Mouse (Mus musculus) myocyte (in vitro differentiated cells): ENCODE measurements around the gene Slc35c2. TPM values are rescaled to one million over a fixed set of nuclear protein-coding genes. Genes with fewer than 3 reads are reported as not detected.

Experiments
- H3K27me3 ChIP-seq: one replicate; pipeline ENCODE4 v1.6.1; 2011; ENCODE audit not compliant: control insufficient read depth, insufficient read depth, insufficient read length
- H3K36me3 ChIP-seq: one replicate; pipeline ENCODE4 v1.6.1; 2011; ENCODE audit not compliant: control insufficient read depth, insufficient read depth
- H3K4me2 ChIP-seq: one replicate; pipeline ENCODE4 v1.6.1; 2011; ENCODE audit warnings: low read depth, control low read depth
- H3K4me3 ChIP-seq: one replicate; pipeline ENCODE4 v1.5.1; 2011; ENCODE audit warnings: mild to moderate bottlenecking, control low read depth, moderate library complexity
- H3K79me2 ChIP-seq: one replicate; pipeline ENCODE4 v1.6.1; 2011; ENCODE audit not compliant: control insufficient read depth, insufficient read depth
- H3ac ChIP-seq: one replicate; pipeline ENCODE4 v1.6.1; 2011; ENCODE audit not compliant: control insufficient read depth, insufficient read length
- CEBPB ChIP-seq: IDR thresholded peaks from 2 replicates; pipeline ENCODE4 v1.6.1; 2011; ENCODE audit warnings: mild to moderate bottlenecking, moderate library complexity; ENCODE audit not compliant: poor library complexity, insufficient read depth, severe bottlenecking
- E2F4 ChIP-seq: IDR thresholded peaks from one replicate; pipeline ENCODE4 v1.6.1; 2011; ENCODE audit warnings: mild to moderate bottlenecking, control low read depth, moderate library complexity; ENCODE audit not compliant: insufficient read depth
- MAX ChIP-seq: IDR thresholded peaks from one replicate; pipeline ENCODE4 v1.6.1; 2011; ENCODE audit warnings: low read depth, mild to moderate bottlenecking, control low read depth
- MYOD1 ChIP-seq, 3 experiments: IDR thresholded peaks; one replicate each; pipeline ENCODE4 v1.6.1; 2011; ENCODE audit warnings: control low read depth in 2 of 3, low read depth in 2 of 3, mild to moderate bottlenecking in 2 of 3, moderate library complexity in 1 of 3; ENCODE audit not compliant: insufficient read length in 2 of 3, control insufficient read depth in 1 of 3
- MYOG ChIP-seq, 3 experiments: IDR thresholded peaks; one replicate each; pipeline ENCODE4 v1.6.1; 2011; ENCODE audit warnings: control low read depth in 2 of 3, low read depth in 2 of 3, mild to moderate bottlenecking in 2 of 3; ENCODE audit not compliant: insufficient read length in 2 of 3, control insufficient read depth in 1 of 3, insufficient read depth in 1 of 3
- POLR2A ChIP-seq: IDR thresholded peaks from one replicate; pipeline ENCODE4 v1.6.1; 2011; ENCODE audit warnings: low read depth, mild to moderate bottlenecking, control low read depth, moderate library complexity; ENCODE audit not compliant: insufficient read length
- POLR2AphosphoS2 ChIP-seq: IDR thresholded peaks from one replicate; pipeline ENCODE4 v1.6.1; 2011; ENCODE audit warnings: low read depth, control low read depth; ENCODE audit not compliant: insufficient read length
- REST ChIP-seq: IDR thresholded peaks from one replicate; pipeline ENCODE4 v1.6.1; 2011; ENCODE audit warnings: mild to moderate bottlenecking, control low read depth, moderate library complexity; ENCODE audit not compliant: insufficient read depth, insufficient read length
- SRF ChIP-seq: IDR thresholded peaks from one replicate; pipeline ENCODE4 v1.6.1; 2011; ENCODE audit warnings: low read depth; ENCODE audit not compliant: control insufficient read depth, insufficient read length
- TCF12 ChIP-seq: IDR thresholded peaks from one replicate; pipeline ENCODE4 v1.6.1; 2011; ENCODE audit warnings: mild to moderate bottlenecking, control low read depth; ENCODE audit not compliant: poor library complexity, insufficient read depth, severe bottlenecking
- TCF3 ChIP-seq: IDR thresholded peaks from one replicate; pipeline ENCODE4 v1.6.1; 2011; ENCODE audit warnings: low read depth, control low read depth; ENCODE audit not compliant: insufficient read length
- polyA plus RNA-seq: library from polyadenylated mRNA; unstranded; fragments of >200 nt; fragmentation: generic; extraction: Trizol; gene quantifications from one replicate; pipeline ENCODE4 v1.2.1, GENCODE M21; 2012; ENCODE audit warnings: missing spikeins

Slc35c2 gene
- polyA plus RNA-seq, 1 experiment = 50.3 TPM

DNA sequence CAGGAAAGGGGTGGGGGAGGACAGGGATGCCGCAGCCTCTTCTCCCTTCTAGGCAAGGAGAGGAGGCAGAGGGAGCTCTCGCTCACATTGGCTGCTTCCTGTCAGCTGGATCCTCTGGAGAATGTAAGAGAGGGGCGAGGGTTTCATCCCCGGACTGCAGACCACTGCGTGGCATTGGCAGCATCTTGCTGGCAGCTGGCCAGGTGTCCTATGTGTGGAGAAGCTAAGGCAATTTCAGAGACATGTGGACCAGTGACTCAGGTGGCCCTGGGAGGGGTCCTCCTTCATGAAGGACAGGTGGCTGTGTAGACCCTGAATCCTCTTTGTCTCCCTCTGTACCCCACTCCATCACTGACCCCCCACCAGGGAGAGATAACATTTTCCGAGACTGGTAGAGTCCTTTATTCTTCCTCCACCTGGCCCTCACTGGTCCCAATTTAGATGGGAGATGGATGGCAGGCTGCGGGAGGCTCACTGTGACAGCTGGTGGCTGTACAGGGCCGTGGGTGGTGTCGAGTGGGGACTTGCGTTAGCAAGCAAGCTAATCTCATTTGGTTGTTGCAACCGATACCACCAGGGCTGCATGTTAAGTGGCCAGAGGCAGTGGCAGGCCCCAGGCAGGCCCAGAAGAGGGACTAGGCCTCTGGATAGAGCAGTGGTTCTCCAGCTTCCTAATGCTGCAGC, 30.4 kb downstream of the Slc35c2 start:
- H3K27me3 ChIP-seq = peaks cover 46% of the 10 kb centered on the region
- peak in 1 of 3 experiments; percentile 49 for TF ChIP-seq MYOD1 (IDR thresholded peaks at IDR 0.05; ENCODE audit: control insufficient read depth in 1 of 3, insufficient read length in 2 of 3, low read depth in 2 of 3)
- TF ChIP-seq MYOG (IDR thresholded peaks at IDR 0.05; ENCODE audit: control insufficient read depth in 1 of 3, insufficient read depth in 1 of 3, insufficient read length in 2 of 3, low read depth in 2 of 3) = no peak

DNA sequence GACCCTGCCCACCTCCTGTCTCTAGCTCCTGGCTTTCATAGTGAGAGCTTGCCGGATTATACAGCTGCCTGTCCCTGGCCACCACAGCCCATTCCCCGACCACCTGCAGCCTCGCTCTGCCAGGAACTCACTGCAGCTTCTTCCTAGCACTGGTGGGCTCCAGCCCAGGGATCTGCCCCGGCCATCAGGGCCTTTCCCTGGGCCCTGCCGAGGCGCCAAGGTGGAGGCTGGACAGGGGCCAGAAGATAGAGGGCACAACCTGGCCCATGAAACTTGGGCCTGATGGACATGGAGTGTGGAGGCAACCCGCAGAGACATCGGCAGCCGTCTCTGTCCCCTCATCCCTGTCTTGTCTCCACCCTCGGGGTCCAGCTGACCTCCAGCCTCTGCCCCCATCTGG, 31.5 kb downstream of the Slc35c2 start:
- H3K4me2 ChIP-seq = no peak overlapping the region
- H3ac ChIP-seq = no peak overlapping the region
- no peak overlapping the region for H3K4me3 ChIP-seq
- H3K27me3 ChIP-seq = peaks cover 54% of the 10 kb centered on the region
- H3K36me3 ChIP-seq = no peaks in the 10 kb centered on the region
- H3K79me2 ChIP-seq = no peaks in the 10 kb centered on the region
- TF ChIP-seq TCF3 = no peak
- TF ChIP-seq SRF = no peak
- no peak for TF ChIP-seq E2F4
- TF ChIP-seq REST = no peak

More for the DNA sequence above, 30.4 kb downstream of the Slc35c2 start:
- Histone ChIP-seq H3K36me3 (no peaks in the 10 kb centered on the region), H3K4me3 (no peak overlapping the region), H3ac (no peak overlapping the region), H3K79me2 (no peaks in the 10 kb centered on the region), H3K4me2 (no peak overlapping the region)

DNA sequence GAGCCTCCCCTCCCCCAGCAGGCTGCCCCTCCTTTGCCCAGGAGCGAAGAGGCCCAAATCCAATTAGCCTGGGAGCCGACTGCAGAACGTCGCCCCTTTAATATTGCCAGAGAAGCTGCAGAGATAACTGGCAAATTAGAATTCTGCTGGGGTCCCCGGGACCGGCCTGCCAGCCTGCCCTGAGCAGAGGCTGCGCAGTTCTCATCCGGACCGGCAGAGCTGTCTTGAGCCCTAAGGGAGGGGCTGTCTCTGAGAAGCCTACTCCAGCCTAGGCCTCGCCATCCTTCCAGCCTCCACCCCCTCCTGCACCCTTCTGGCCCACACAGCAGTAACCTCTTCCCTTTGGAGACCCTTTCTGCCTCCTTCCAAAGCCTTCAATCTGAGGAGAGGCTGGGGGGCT, 33.8 kb downstream of the Slc35c2 start:
- Histone ChIP-seq H3K4me3 (no peak overlapping the region), H3K79me2 (no peaks in the 10 kb centered on the region), H3K4me2 (no peak overlapping the region), H3ac (no peak overlapping the region), H3K27me3 (peaks cover 64% of the 10 kb centered on the region), H3K36me3 (no peaks in the 10 kb centered on the region)
- TF ChIP-seq MYOD1 (IDR thresholded peaks at IDR 0.05; ENCODE audit: control insufficient read depth in 1 of 3, insufficient read length in 2 of 3, low read depth in 2 of 3) (no peak), TCF3 (no peak), POLR2AphosphoS2 (no peak), REST (no peak)

DNA sequence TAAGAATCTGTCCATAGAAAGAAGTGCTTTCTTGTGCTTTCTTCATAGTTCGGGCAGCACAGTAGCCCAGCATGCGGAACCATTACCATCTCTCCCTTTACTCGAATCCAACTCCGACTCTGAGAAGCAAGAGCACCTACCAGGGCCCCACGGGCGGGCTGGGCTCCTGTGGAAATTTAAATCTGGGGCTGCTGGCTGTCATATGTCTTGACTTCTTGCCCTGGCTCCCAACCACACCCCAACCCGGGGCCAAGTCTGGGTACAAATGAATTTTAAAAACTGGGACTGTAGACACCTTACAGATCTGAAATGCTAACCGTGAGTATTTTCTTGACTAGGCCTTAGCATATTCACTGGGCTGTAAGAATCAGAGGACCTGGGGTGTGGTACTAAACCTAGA, 34.4 kb downstream of the Slc35c2 start:
- TF ChIP-seq TCF12 (no peak), MYOG (IDR thresholded peaks at IDR 0.05; ENCODE audit: control insufficient read depth in 1 of 3, insufficient read depth in 1 of 3, insufficient read length in 2 of 3, low read depth in 2 of 3) (no peak), CEBPB (no peak)
- no peaks in the 10 kb centered on the region for H3K79me2 ChIP-seq
- H3K4me2 ChIP-seq = no peak overlapping the region
- H3ac ChIP-seq = no peak overlapping the region
- H3K27me3 ChIP-seq = peaks cover 67% of the 10 kb centered on the region
- no peaks in the 10 kb centered on the region for H3K36me3 ChIP-seq
- H3K4me3 ChIP-seq = no peak overlapping the region

DNA sequence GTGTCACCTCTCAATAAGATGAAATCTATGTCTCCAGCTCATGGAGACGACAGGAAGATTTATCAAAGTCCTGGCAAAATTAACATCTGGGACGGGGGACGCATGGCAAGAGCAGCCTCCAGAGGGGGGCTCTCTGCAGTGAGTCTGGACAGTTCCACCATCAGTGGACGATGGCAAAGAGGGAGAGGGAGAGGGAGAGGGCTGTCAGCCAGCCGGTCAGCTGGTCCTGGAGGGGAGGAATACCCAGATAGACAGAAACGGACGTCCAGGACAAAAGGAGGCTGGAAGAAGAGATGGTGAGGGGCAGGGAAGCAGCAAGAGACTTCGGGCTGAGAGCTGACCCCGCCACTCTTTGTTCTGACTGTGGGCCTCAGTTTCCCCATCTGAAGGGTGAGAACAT, 34.9 kb downstream of the Slc35c2 start:
- TF ChIP-seq POLR2A (no peak), SRF (no peak), MYOG (IDR thresholded peaks at IDR 0.05; ENCODE audit: control insufficient read depth in 1 of 3, insufficient read depth in 1 of 3, insufficient read length in 2 of 3, low read depth in 2 of 3) (no peak), REST (no peak), MAX (no peak), MYOD1 (IDR thresholded peaks at IDR 0.05; ENCODE audit: control insufficient read depth in 1 of 3, insufficient read length in 2 of 3, low read depth in 2 of 3) (no peak)
- H3K4me2 ChIP-seq = no peak overlapping the region
- H3K79me2 ChIP-seq = no peaks in the 10 kb centered on the region
- H3ac ChIP-seq = no peak overlapping the region
- peaks cover 71% of the 10 kb centered on the region for H3K27me3 ChIP-seq
- H3K36me3 ChIP-seq = no peaks in the 10 kb centered on the region
- H3K4me3 ChIP-seq = no peak overlapping the region

DNA sequence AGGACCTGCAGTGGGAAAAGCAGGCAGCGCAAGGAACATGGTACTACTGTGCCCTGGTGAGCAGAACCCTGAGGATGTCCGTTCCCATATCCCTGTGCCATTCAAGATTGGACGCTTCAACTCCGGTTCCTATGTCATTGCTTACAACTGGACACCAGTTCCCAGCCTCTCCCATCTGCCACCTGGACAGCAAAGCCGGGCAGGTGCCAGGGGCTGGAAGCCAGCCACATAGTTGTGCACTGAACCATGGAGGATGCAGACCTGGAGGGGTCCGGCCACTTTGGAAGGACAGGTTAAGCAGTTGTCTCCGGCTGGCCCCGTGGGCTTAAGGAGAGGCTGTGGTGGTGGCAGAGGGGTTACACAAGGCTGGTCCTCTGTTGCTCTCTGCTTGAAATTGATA, 35.3 kb downstream of the Slc35c2 start:
- no peaks in the 10 kb centered on the region for H3K36me3 ChIP-seq
- no peak overlapping the region for H3K4me2 ChIP-seq
- TF ChIP-seq POLR2AphosphoS2 (no peak), TCF12 (no peak), MYOG (IDR thresholded peaks at IDR 0.05; ENCODE audit: control insufficient read depth in 1 of 3, insufficient read depth in 1 of 3, insufficient read length in 2 of 3, low read depth in 2 of 3) (no peak), POLR2A (no peak), MYOD1 (IDR thresholded peaks at IDR 0.05; ENCODE audit: control insufficient read depth in 1 of 3, insufficient read length in 2 of 3, low read depth in 2 of 3) (no peak), TCF3 (no peak), SRF (no peak), E2F4 (no peak), REST (no peak)
- no peak overlapping the region for H3K4me3 ChIP-seq
- H3ac ChIP-seq = no peak overlapping the region
- no peaks in the 10 kb centered on the region for H3K79me2 ChIP-seq
- peaks cover 73% of the 10 kb centered on the region for H3K27me3 ChIP-seq
